Mouse (Mus musculus) yolk sac, embryonic 10.5 days (tissue): Measurements from ENCODE around the gene Ahnak.
"Not testable (repeated sequence)": the region's sequence is repeated elsewhere in the genome, so short reads cannot be mapped to it uniquely, and the experiment has no call there.

Experiments used
- DNase-seq: peaks from one replicate; pipeline ENCODE4 v3.0.0-alpha.2; 2017; ENCODE audit warnings: low spot score

The Ahnak gene

DNA sequence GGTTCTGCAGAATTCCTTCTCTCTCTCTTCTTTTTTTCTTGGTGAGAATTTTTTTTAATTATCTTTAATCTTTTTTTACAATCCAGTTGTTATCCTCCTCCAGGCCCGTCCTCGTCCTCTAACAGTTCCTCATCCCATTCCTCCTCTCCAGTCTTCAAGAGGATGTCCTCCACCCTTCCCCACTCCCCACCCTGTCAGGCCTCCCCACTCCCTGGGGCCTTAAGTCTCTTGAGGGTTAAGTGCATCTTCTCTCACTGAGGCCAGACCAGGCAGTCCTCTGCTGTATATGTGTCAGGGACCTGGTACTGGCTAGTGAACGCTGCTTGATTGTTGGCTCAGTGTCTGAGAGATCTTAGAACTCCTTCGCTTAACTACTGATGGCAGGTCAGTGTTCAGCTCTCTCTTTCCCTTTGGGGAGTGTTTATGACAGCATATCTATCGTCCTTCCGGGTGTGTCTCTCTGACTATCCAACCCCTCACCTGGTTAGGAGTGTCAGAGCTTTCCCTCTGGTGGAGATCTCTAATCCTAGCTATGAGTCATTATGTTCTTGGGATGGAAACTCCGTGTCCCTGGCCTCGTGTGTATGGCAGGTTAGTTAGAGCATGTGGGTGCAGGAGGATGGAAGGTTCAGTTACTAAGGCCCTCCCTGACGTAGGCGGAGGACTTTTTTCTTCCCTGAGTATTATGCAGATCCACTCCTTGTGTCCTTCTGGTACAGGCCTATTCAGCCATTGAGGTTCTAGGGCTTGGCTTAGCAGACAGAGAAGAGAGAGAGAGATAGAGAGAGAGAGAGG is 5.9 kb downstream of the Ahnak start:
- no peak for DNase-seq

DNA sequence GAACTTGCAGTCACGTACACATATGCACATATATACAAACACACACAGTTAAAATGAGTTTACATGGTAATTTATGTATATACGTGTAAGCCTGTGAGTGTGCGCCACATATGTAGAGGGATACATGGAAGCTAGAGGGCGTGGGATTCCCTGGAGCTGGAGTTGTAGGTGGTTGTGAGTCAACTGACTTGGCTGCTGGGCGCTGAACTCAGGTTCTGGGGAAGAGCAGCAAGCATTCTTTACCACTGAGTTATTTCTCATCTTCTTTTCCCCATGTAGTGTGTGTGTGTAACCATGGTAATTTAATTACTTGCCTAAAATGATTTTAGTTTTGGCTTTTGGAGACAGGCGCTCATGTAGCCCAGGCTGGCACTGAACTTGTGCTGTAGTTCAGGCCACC is 7.5 kb downstream of the Ahnak start:
- DNase-seq, result no peak

GRCm38 (mm10) chr19:8997546-8997945 is 8.5 kb downstream of the Ahnak start:
- peak; percentile 78 for DNase-seq

- no peak for DNase-seq
These were observed 9.5 kb downstream of the Ahnak start for GRCm38 (mm10) chr19:8998546-8998945.

GRCm38 (mm10) chr19:8999223-8999622 is 10.1 kb downstream of the Ahnak start:
- no peak for DNase-seq

DNA sequence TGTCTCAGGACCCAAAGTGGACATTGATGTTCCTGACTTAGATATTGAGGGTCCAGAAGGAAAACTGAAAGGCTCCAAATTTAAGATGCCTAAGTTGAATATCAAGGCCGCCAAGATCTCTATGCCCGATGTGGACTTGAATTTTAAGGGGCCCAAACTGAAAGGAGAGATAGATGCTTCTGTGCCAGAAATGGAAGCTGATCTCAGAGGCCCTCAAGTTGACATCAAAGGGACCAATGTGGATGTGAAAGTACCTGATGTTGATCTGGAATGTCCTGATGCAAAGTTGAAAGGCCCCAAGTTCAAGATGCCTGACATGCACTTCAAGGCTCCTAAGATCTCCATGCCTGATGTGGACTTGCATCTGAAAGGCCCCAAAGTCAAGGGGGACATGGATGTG is 17.8 kb downstream of the Ahnak start:
- DNase-seq, result not testable (repeated sequence)

- no peak for DNase-seq
These were observed 30.2 kb downstream of the Ahnak start for GRCm38 (mm10) chr19:9019298-9019697.

DNA sequence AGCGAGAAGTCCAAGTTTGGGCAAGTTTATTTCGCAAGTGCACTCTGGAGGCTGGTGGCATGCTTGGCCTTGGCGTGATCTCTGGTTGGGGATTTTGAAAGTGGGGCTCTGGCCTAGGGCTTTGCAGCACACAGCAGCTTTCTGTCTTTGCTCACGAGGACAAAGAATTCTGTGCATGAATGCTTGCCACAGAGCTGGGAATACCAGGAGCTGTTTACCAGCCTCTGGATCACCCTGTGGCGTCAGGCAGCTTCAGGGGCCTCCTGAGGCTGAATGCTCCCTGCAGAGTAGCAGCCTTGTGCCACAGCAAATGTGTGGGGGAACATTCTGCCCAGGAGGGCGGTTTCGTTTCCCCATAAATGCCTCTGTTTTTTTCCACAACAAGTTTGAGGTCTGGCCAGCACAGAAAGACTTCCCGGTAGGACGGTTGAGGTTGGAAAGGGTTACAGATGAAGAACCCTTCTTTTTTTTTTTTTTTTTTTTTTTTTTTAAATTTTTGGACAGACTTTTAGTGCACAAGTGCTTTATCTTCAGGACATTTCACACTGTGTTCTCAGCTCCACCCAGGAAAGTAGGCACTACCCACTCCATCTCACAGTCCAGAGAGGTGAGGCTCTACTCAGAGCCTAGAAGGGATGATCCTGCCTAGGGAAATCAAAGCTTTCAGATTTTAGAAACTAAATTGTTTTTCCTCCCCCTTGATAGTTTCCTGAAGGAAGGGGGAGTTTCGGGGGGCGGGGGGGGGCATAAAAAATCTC is 34.1 kb downstream of the Ahnak start:
- peak; percentile 21 for DNase-seq

DNA sequence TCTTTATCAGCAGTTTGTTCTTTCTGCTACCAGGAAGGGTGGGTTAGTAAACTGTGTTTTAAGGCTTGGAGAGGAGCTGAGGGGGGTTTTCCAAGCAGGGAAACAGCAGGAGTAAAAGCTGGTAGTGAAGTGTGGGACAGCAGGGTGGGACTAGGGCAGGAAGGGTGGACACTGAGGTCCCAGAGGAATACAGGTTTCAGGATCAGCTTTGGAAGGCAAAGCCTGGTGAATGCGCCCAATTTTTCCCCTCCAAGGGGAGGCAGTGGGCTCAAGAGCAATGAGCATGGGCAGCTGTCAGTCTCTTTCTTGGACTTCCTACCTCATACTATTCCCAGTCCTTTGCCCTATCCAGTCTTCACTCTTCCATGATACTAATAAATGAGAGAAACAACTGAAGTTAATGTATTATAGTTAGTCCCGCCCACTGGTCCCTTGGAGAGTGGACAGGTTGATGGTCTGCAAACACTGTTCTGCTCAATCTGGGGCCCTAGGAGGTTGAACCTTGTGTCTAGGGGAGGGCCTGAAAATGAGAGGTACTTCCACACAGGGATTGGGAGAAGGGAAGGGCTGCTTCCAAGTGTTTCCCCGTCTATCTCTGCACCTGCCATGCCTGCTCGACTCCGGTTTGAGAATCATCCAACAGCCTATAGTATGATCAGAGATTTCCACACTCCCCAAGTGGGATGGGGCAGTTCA is 36.6 kb downstream of the Ahnak start:
- DNase-seq, result peak; percentile 66

- DNase-seq, result no peak
These were observed 37.5 kb downstream of the Ahnak start for GRCm38 (mm10) chr19:9026634-9027033.

DNA sequence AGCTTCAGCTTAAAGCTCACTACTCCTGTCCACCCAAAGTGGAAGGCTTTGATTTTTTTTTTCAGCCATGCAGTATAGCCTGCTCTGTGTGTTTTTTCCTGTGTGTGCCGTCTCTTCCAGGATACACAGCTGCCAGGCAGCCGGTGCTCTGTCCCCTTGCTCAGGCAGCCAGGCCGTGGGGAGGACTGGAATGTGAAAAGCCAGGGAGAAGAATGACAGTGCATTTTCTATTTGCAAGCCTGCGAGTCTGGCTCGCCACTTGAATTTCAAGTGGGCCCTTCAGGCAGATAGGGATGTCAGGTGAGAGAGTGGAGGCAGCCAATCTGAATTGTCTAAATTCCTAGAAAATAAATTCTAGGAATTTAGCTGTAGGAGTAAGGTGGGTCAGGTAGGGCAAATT is 38.7 kb downstream of the Ahnak start:
- peak; percentile 65 for DNase-seq

DNA sequence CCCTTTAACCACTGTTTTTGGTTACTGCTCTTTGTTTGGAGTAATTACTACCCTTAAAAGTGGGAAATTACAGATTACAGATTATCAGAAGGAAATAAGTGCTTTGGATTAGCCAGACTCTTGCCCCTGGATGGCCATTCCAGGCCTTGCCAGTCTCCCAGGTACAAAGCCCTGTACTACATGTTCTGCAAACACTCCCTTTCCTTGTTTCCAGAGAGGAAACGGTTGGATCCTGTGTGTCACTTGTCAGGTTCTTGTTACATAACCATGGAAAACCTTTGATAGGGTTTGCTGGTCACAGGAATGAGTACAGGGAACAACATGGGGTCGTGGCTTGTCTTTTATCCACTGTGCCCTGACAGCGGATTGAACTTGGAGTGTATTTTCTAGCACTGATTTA is 39.3 kb downstream of the Ahnak start:
- DNase-seq, result no peak

DNA sequence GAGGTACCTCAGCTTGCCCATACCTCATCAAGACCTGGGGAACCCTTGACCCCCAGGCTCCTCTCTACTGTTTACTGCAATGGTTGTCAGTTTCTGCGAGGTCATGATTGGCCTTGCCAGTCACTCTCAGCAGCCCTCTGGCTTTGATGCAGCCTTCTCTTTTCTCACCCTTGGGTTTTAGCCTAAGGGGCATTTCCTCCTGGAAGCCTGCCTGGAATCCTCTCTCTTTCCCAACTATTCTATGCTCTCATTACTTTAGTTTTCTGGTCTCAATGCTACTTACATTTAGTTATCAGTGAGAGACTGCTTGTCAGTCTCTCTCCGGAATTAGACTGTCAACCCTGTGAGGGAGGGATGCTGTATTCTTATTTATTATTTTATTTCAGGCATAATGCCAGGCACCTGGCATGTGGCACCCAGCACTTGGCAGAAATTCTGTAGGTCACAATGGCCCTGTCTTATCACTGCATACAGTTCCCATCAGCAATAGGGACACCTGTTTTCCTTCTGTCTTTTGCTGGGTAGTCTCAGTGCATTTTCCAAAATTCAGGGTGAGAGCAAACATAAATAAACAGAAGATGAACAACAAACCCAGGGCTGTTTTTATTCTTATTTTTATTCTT is 40.7 kb downstream of the Ahnak start:
- DNase-seq, result no peak

GRCm38 (mm10) chr19:9032502-9033129 is 43.5 kb downstream of the Ahnak start:
- DNase-seq, result no peak

DNA sequence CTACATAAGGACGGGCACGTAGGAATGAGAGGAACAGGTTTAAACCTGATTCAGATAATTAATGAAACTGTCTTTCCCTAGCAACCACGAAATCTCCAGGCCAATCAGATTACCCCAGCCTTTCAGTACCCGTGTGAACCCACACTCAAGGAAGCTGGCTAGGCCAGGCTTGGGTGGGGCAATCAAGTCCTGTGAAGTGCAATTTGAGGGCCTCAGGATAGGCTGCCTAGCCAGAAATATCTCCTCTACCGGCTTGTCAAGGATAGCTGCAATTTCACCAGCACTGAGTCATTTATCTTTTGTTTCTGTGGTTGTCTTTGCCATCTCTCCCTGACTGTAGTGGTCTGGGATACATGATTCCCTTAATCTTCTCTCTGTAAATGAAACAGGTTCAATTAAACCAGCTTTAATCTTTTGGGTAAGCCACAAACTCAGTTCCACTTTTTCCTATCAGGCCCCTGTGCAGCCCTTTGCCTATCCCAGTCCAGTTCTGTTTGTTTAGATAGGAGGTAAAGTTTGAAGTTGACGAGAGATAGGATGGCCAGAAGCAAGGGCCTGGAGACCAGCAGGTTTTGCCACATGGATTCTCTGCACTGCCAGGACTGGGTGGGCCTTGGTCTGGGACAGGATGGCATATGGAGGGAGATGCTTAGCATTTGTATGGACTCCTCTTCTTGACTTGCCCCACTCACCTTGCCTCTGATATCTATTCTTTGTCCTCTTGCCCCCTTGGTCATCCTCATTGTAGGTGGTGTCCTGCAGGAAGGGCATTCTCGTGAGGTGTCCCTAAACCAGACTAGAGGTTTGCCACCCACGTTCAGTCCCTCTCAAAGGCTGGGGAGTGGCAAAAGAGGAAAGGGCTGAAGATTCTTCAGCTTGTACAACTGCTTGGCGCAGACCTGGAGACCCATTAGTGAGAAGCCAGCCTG is 44.6 kb downstream of the Ahnak start:
- no peak for DNase-seq

DNA sequence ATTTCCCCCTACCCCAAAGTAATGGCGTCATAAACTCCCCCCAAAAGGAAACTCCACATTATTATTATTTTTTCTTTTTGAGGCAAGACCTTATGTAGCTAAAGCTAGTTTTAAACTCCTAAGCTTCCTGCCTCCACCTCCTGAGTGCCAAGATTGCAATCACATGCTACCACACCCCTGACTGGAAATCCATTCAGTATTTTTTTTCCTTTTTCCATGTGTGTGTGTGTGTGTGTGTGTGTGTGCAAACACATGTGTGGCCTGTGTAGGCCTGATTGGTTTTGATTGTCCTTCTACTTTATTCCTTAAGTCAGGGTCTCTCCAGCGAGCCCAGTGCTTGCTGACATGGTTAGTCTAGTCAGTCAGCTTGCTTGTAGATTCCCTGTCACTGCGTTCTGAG is 45.4 kb downstream of the Ahnak start:
- no peak for DNase-seq

- DNase-seq, result no peak
These were observed 46.0 kb downstream of the Ahnak start for GRCm38 (mm10) chr19:9035101-9035500.

DNA sequence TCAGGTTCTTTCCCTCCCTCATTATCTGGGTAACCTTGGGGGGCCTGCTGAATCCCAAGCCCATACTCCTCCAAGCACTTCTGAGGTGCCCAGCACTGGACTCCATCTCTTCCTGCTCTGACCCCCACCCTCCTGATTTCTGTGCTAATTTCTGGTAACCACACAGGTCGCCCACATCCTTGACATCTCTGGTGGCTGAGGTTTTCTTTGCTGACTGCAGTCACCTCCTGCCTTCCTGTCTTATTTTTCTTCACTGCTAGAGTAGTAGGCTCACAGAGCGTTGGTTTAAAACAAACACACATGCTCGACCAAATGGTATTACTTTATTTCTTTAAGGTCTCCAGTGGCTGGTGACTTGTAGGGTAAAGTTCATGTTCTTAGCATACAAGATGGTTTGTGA is 49.1 kb downstream of the Ahnak start:
- DNase-seq, result no peak

- DNase-seq, result peak; percentile 67
These were observed 50.2 kb downstream of the Ahnak start for GRCm38 (mm10) chr19:9039266-9039665.

GRCm38 (mm10) chr19:9039928-9040327 is 50.8 kb downstream of the Ahnak start:
- DNase-seq, result no peak

DNA sequence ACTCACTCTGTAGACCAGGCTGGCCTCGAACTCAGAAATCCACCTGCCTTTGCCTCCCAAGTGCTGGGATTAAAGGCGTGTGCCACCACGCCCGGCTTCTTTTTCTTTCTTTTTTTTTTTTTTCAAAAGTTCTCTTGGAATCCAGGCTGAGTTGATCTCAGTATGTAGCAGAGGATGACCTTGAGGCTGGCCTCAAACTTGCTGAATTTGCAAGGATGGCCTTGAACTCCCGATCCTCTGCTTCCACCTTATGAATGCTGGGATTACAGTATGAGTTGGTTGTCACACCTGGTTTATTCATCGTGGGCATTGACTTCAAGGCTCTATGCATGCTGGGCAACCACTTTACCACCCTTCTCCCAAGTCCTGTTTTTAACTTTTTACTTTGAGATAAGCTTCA is 51.6 kb downstream of the Ahnak start:
- DNase-seq, result no peak
